Mouse (Mus musculus) embryonic fibroblast, embryonic 13.5 days (primary cell): ENCODE results near the gene Mylk.

Experiments used
- CTCF ChIP-seq: IDR thresholded peaks from 2 replicates; pipeline ENCODE4 v1.5.1; 2011; ENCODE audit warnings: mild to moderate bottlenecking, control low read depth, low read length, moderate library complexity, borderline replicate concordance; ENCODE audit not compliant: insufficient read depth
- POLR2A ChIP-seq: IDR thresholded peaks from 2 replicates; pipeline ENCODE4 v1.6.1; 2011; ENCODE audit warnings: low read depth, mild to moderate bottlenecking, control low read depth, low read length, moderate library complexity

- TF ChIP-seq CTCF: no peak
- TF ChIP-seq POLR2A: no peak
These were observed 188.2 kb downstream of the Mylk start for GRCm38 (mm10) chr16:34933173-34933572.
